Mouse (Mus musculus): ENCODE results near the gene S100a13. TPM values are rescaled to one million over a fixed set of nuclear protein-coding genes. Genes with fewer than 3 reads are reported as not detected.
A peak's percentile ranks its signal among the peaks of the same experiment; 100 is the strongest.

Gene S100a13
- polyA plus RNA-seq, 1 experiment from 2014 or later = 8.0 TPM

- WGBS = 94% methylated on average over 4 of the region's 4 CpGs
- Histone ChIP-seq H3K4me1 (replicated peaks; ENCODE audit: control insufficient read depth, insufficient read depth, low read length) (peaks cover 8% of the 10 kb centered on the region; the same call in 1 of the 2 replicates), H3K9me3 (ENCODE audit: control insufficient read depth, low read length) (no peaks in the 10 kb centered on the region), H3K27ac (ENCODE audit: low read length) (no peak overlapping the region), H3K36me3 (ENCODE audit: control insufficient read depth, insufficient read depth) (no peaks in the 10 kb centered on the region), H3K4me2 (ENCODE audit: low read length) (no peak overlapping the region), H3K27me3 (replicated peaks; ENCODE audit: control insufficient read depth, insufficient read depth, low read length) (peaks cover 10% of the 10 kb centered on the region), H3K9ac (replicated peaks; ENCODE audit: low read depth, low read length) (no peak overlapping the region), H3K4me3 (replicated peaks; ENCODE audit: low read length) (no peak overlapping the region)
- no peak for ATAC-seq
Observed at GRCm38 (mm10) chr3:90515789-90516188, 1.6 kb downstream of the S100a13 start.

- Histone ChIP-seq H3K9me3 (ENCODE audit: control insufficient read depth, low read length) (no peaks in the 10 kb centered on the region), H3K27ac (ENCODE audit: low read length) (no peak overlapping the region), H3K4me1 (replicated peaks; ENCODE audit: control insufficient read depth, insufficient read depth, low read length) (peaks cover 8% of the 10 kb centered on the region; the same call in 1 of the 2 replicates), H3K4me2 (ENCODE audit: low read length) (no peak overlapping the region), H3K9ac (replicated peaks; ENCODE audit: low read depth, low read length) (no peak overlapping the region), H3K4me3 (replicated peaks; ENCODE audit: low read length) (no peak overlapping the region), H3K27me3 (replicated peaks; ENCODE audit: control insufficient read depth, insufficient read depth, low read length) (peaks cover 10% of the 10 kb centered on the region), H3K36me3 (ENCODE audit: control insufficient read depth, insufficient read depth) (no peaks in the 10 kb centered on the region)
- WGBS = 87% methylated on average over 4 of the region's 4 CpGs
- no peak for ATAC-seq
Observed at GRCm38 (mm10) chr3:90517711-90518110, 3.5 kb downstream of the S100a13 start.

- Histone ChIP-seq H3K4me2 (ENCODE audit: low read length) (no peak overlapping the region), H3K36me3 (ENCODE audit: control insufficient read depth, insufficient read depth) (no peaks in the 10 kb centered on the region), H3K4me3 (replicated peaks; ENCODE audit: low read length) (no peak overlapping the region), H3K9ac (replicated peaks; ENCODE audit: low read depth, low read length) (no peak overlapping the region), H3K27ac (ENCODE audit: low read length) (no peak overlapping the region), H3K27me3 (replicated peaks; ENCODE audit: control insufficient read depth, insufficient read depth, low read length) (no peaks in the 10 kb centered on the region), H3K4me1 (replicated peaks; ENCODE audit: control insufficient read depth, insufficient read depth, low read length) (no peaks in the 10 kb centered on the region), H3K9me3 (ENCODE audit: control insufficient read depth, low read length) (no peaks in the 10 kb centered on the region)
- ATAC-seq = no peak
- 73% methylated on average over 4 of the region's 4 CpGs for WGBS
Observed at GRCm38 (mm10) chr3:90525421-90525820, 11.2 kb downstream of the S100a13 start.

- no peak overlapping the region for H3K9ac ChIP-seq (replicated peaks; ENCODE audit: low read depth, low read length)
- H3K27me3 ChIP-seq (replicated peaks; ENCODE audit: control insufficient read depth, insufficient read depth, low read length) = no peaks in the 10 kb centered on the region
- H3K4me2 ChIP-seq (ENCODE audit: low read length) = no peak overlapping the region
- no peak overlapping the region for H3K4me3 ChIP-seq (replicated peaks; ENCODE audit: low read length)
- 81% methylated on average over 2 of the region's 2 CpGs for WGBS
- H3K36me3 ChIP-seq (ENCODE audit: control insufficient read depth, insufficient read depth) = no peaks in the 10 kb centered on the region
- H3K9me3 ChIP-seq (ENCODE audit: control insufficient read depth, low read length) = no peaks in the 10 kb centered on the region
- no peaks in the 10 kb centered on the region for H3K4me1 ChIP-seq (replicated peaks; ENCODE audit: control insufficient read depth, insufficient read depth, low read length)
- no peak overlapping the region for H3K27ac ChIP-seq (ENCODE audit: low read length)
- ATAC-seq = no peak
Observed at GRCm38 (mm10) chr3:90526076-90526475, 11.8 kb downstream of the S100a13 start.

GRCm38 (mm10) chr3:90526580-90526979 lies 12.3 kb downstream of the S100a13 start, which contains the start of gene S100a14:
S100a14 (plus strand) TSS chr3:90526856.
- Histone ChIP-seq H3K27ac (ENCODE audit: low read length) (no peak within 1 kb of the TSS), H3K27me3 (replicated peaks; ENCODE audit: control insufficient read depth, insufficient read depth, low read length) (no peaks in the 10 kb centered on the region), H3K36me3 (ENCODE audit: control insufficient read depth, insufficient read depth) (no peaks in the 10 kb centered on the region), H3K4me2 (ENCODE audit: low read length) (no peak within 1 kb of the TSS), H3K9me3 (ENCODE audit: control insufficient read depth, low read length) (no peaks in the 10 kb centered on the region), H3K4me3 (replicated peaks; ENCODE audit: low read length) (no peak within 1 kb of the TSS), H3K4me1 (replicated peaks; ENCODE audit: control insufficient read depth, insufficient read depth, low read length) (no peaks in the 10 kb centered on the region), H3K9ac (replicated peaks; ENCODE audit: low read depth, low read length) (no peak within 1 kb of the TSS)
- no peak for ATAC-seq
- WGBS = 75% methylated on average over 5 of the region's 5 CpGs

DNA sequence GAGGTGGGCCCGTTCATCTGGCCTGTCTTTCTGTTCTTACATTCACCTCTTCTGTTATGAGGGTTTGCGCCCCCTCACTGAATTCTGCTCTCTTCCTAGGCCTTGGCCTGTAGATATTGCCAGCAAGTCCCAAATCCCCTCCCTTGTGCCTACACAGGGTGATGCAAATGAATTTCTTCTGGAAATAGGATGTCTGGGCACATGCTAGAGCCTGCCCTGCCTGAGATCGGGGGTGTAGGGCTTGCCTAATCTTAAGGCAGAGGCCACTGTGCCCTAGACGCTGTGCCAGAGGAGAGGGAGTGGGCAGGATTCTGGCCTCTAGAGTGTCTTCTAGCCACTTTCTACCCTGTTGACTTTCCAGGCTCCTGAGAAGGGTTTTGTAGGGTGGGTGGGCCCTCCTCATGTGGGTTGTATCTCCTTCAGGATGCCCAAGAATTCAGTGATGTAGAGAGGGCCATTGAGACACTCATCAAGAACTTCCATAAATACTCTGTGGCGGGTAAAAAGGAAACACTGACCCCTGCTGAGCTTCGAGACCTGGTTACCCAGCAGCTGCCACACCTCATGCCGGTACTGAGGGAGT lies 13.1 kb downstream of the S100a13 start:
- H3K27me3 ChIP-seq (replicated peaks; ENCODE audit: control insufficient read depth, insufficient read depth, low read length) = no peaks in the 10 kb centered on the region
- no peak overlapping the region for H3K9ac ChIP-seq (replicated peaks; ENCODE audit: low read depth, low read length)
- no peak overlapping the region for H3K4me2 ChIP-seq (ENCODE audit: low read length)
- H3K9me3 ChIP-seq (ENCODE audit: control insufficient read depth, low read length) = no peaks in the 10 kb centered on the region
- no peak for ATAC-seq
- WGBS = 91% methylated on average over 7 of the region's 7 CpGs
- H3K27ac ChIP-seq (ENCODE audit: low read length) = no peak overlapping the region
- H3K4me3 ChIP-seq (replicated peaks; ENCODE audit: low read length) = no peak overlapping the region
- H3K4me1 ChIP-seq (replicated peaks; ENCODE audit: control insufficient read depth, insufficient read depth, low read length) = no peaks in the 10 kb centered on the region
- no peaks in the 10 kb centered on the region for H3K36me3 ChIP-seq (ENCODE audit: control insufficient read depth, insufficient read depth)

DNA sequence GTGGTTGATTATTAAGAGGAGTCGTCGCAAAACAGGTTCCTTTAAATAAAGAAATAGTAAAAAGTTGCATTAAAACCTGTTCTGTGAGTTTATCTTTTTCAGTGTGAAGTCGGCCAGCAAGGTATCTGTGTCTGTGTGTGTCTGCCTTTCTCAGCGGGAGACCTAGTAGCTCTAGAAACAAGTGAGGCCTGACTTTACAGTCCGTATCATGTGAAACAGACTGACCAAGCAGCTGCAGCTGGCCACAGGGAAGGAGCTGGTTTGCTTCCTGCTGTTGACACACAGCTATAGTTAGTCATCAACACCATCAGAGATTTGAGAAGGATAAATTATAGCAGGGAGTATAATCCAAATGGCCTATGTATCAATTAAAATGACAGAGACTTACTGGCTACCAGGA lies 17.5 kb downstream of the S100a13 start:
- Histone ChIP-seq H3K36me3 (ENCODE audit: control insufficient read depth, insufficient read depth) (no peaks in the 10 kb centered on the region), H3K9me3 (ENCODE audit: control insufficient read depth, low read length) (no peaks in the 10 kb centered on the region), H3K4me2 (ENCODE audit: low read length) (no peak overlapping the region), H3K4me1 (replicated peaks; ENCODE audit: control insufficient read depth, insufficient read depth, low read length) (no peaks in the 10 kb centered on the region), H3K9ac (replicated peaks; ENCODE audit: low read depth, low read length) (no peak overlapping the region), H3K27ac (ENCODE audit: low read length) (no peak overlapping the region), H3K27me3 (replicated peaks; ENCODE audit: control insufficient read depth, insufficient read depth, low read length) (no peaks in the 10 kb centered on the region), H3K4me3 (replicated peaks; ENCODE audit: low read length) (no peak overlapping the region)
- no peak for ATAC-seq
- WGBS = 80% methylated on average over 5 of the region's 5 CpGs

GRCm38 (mm10) chr3:90535446-90535845 lies 21.2 kb downstream of the S100a13 start:
- H3K4me3 ChIP-seq (replicated peaks; ENCODE audit: low read length) = no peak overlapping the region
- whole genome bisulfite sequencing = 71% methylated on average over 1 of the region's 1 CpGs
- no peak overlapping the region for H3K27ac ChIP-seq (ENCODE audit: low read length)
- H3K4me1 ChIP-seq (replicated peaks; ENCODE audit: control insufficient read depth, insufficient read depth, low read length) = no peaks in the 10 kb centered on the region
- H3K9ac ChIP-seq (replicated peaks; ENCODE audit: low read depth, low read length) = no peak overlapping the region
- no peak overlapping the region for H3K4me2 ChIP-seq (ENCODE audit: low read length)
- H3K9me3 ChIP-seq (ENCODE audit: control insufficient read depth, low read length) = no peaks in the 10 kb centered on the region
- ATAC-seq = no peak
- no peaks in the 10 kb centered on the region for H3K27me3 ChIP-seq (replicated peaks; ENCODE audit: control insufficient read depth, insufficient read depth, low read length)
- H3K36me3 ChIP-seq (ENCODE audit: control insufficient read depth, insufficient read depth) = no peaks in the 10 kb centered on the region

- Histone ChIP-seq H3K9me3 (ENCODE audit: control insufficient read depth, low read length) (no peaks in the 10 kb centered on the region), H3K27me3 (replicated peaks; ENCODE audit: control insufficient read depth, insufficient read depth, low read length) (no peaks in the 10 kb centered on the region), H3K27ac (ENCODE audit: low read length) (no peak within 1 kb of the TSS), H3K4me2 (ENCODE audit: low read length) (no peak within 1 kb of the TSS), H3K4me1 (replicated peaks; ENCODE audit: control insufficient read depth, insufficient read depth, low read length) (peaks cover 6% of the 10 kb centered on the region), H3K4me3 (replicated peaks; ENCODE audit: low read length) (no peak within 1 kb of the TSS), H3K36me3 (ENCODE audit: control insufficient read depth, insufficient read depth) (no peaks in the 10 kb centered on the region), H3K9ac (replicated peaks; ENCODE audit: low read depth, low read length) (no peak within 1 kb of the TSS)
- 0 out of 2 replicates have a peak, but pooled peaks have one; percentile 23 for ATAC-seq
- WGBS = 49% methylated on average over 10 of the region's 10 CpGs
Observed at GRCm38 (mm10) chr3:90537141-90537904, 23.1 kb downstream of the S100a13 start, which contains the start of gene S100a16. S100a16 (plus strand) TSS chr3:90537254.
